Mouse (Mus musculus): ENCODE data around the gene Igdcc3. TPM values are rescaled to one million over a fixed set of nuclear protein-coding genes. Genes with fewer than 3 reads are reported as not detected.

The Igdcc3 gene
- polyA plus RNA-seq, 1 experiment from 2014 or later = 0.75 TPM

DNA sequence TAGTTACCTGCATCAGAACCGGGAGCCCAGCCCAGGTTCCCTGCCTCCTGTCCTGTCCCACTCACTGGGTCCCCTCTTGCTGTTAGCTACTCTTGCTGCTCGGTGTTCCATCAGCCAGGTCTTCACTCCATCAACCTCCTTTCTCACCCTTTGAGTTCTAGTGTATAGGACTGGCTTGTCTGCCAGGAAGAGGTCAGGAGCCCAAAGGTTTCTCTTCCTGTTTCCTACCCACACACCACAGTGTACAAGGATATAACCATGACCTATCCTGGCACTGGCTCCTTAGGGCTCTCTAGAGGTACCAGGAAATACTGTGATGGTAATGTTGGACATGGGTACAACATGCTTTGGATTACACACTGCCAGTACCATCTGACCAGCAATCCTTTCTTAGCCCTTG is 27.3 kb upstream of the Igdcc3 start:
- 57% methylated on average over 2 of the region's 2 CpGs for WGBS (ENCODE audit: insufficient replicate concordance)

DNA sequence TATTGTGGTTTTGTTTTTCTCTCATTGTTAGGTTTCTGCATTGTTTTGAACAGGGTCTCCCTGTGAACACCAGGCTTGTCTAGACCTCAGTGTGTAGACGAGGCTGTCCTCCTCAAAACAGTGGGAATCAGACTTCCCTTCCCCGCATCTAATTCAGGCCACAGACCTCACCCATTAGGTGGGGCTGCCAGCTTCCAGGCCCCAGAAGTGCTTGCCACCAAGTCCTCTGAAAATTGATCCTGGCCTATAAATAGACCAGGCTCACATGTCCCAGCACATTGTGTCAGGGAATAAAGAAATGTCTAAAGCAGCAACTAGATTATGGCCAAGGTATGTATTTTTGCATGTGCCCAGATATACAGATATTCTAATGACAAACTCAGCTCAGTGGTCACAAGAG is 25.1 kb upstream of the Igdcc3 start:
- Histone ChIP-seq H3K9me3 (replicated peaks) (no peaks in the 10 kb centered on the region), H3K4me3 (no peak overlapping the region), H3K9ac (no peak overlapping the region), H3K27me3 (replicated peaks) (peaks cover 48% of the 10 kb centered on the region), H3K4me2 (no peak overlapping the region), H3K4me1 (no peaks in the 10 kb centered on the region), H3K36me3 (peaks cover 11% of the 10 kb centered on the region), H3K27ac (no peak overlapping the region)
- no peak for ATAC-seq
- WGBS (ENCODE audit: insufficient replicate concordance) = 67% methylated on average over 2 of the region's 2 CpGs

More for the DNA sequence above, 27.3 kb upstream of the Igdcc3 start:
- ATAC-seq = no peak
- no peak overlapping the region for H3K27ac ChIP-seq
- H3K4me1 ChIP-seq = peaks cover 3% of the 10 kb centered on the region; the same call in 1 of the 2 replicates
- H3K9me3 ChIP-seq (replicated peaks) = no peaks in the 10 kb centered on the region
- no peak overlapping the region for H3K4me3 ChIP-seq
- H3K9ac ChIP-seq = no peak overlapping the region
- H3K36me3 ChIP-seq = peaks cover 10% of the 10 kb centered on the region
- no peak overlapping the region for H3K4me2 ChIP-seq
- H3K27me3 ChIP-seq (replicated peaks) = peaks cover 62% of the 10 kb centered on the region

DNA sequence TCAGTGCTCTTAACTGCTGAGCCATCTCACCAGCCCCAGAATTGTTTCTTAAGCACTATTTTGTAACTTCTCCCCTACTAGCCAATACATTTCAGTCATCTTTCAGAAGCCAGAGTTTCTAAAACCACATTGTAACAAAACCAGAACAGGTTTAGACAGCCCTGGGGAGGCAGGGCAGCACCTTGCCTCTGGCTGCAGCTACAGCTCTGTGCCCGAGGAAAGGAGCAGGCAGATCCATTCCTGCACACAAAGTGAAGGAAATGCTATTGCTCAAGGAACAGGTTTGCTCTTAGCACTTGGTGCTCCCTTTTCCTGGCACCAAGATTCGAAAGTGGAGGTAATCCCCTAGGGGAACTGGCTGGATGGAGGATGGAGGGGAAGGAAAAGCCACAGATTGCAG is 23.5 kb upstream of the Igdcc3 start:
- no peak for ATAC-seq
- no peaks in the 10 kb centered on the region for H3K4me1 ChIP-seq
- WGBS (ENCODE audit: insufficient replicate concordance) = 57% methylated on average over 2 of the region's 2 CpGs
- no peak overlapping the region for H3K4me2 ChIP-seq
- no peaks in the 10 kb centered on the region for H3K9me3 ChIP-seq (replicated peaks)
- no peak overlapping the region for H3K27ac ChIP-seq
- no peak overlapping the region for H3K9ac ChIP-seq
- no peak overlapping the region for H3K4me3 ChIP-seq
- peaks cover 56% of the 10 kb centered on the region for H3K27me3 ChIP-seq (replicated peaks)
- peaks cover 11% of the 10 kb centered on the region for H3K36me3 ChIP-seq

DNA sequence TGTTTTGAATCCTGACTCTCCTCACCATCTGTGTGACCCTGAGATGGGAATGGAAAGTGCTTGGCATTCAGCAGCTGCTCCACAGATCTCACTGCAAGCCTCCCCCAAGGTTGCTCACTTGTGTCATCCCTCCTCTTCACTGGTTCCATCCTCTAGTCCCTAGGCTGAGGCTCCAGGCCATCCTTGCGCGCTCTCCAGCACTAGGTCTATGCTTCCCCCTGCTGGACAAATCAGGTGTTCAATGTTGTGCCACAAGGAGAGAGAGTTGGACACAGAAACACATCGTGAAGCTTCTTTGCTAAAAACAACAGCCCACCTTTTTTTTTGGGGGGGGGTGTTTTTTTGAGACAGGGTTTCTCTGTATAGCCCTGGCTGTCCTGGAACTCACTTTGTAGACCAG is 20.1 kb upstream of the Igdcc3 start:
- ATAC-seq = 0 out of 2 replicates have a peak, but pooled peaks have one; percentile 38
- no peak overlapping the region for H3K4me2 ChIP-seq
- 11% methylated on average over 3 of the region's 3 CpGs for WGBS (ENCODE audit: insufficient replicate concordance)
- no peak overlapping the region for H3K27ac ChIP-seq
- no peaks in the 10 kb centered on the region for H3K9me3 ChIP-seq (replicated peaks)
- H3K4me3 ChIP-seq = no peak overlapping the region
- H3K9ac ChIP-seq = no peak overlapping the region
- H3K27me3 ChIP-seq (replicated peaks) = peaks cover 64% of the 10 kb centered on the region
- peaks cover 7% of the 10 kb centered on the region; the same call in 1 of the 2 replicates for H3K4me1 ChIP-seq
- H3K36me3 ChIP-seq = peaks cover 11% of the 10 kb centered on the region

DNA sequence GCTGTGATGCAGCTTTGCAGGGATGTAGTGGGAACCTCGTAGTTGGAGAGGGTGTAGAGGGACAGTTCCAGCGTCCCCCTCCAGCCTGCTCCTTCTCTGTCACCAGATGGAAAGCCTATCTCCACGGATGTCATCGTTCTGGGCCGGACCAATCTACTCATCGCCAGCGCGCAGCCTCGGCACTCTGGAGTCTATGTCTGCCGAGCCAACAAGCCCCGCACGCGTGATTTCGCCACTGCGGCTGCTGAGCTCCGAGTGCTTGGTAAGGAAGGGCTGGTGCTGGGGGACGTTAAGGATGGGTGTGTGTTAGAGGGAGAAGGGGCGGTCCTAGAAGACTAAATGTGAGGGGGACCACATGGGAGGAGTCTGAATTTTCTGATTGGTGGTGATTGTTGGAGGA is 18.4 kb upstream of the Igdcc3 start:
- H3K4me3 ChIP-seq = no peak overlapping the region
- 13% methylated on average over 18 of the region's 18 CpGs for WGBS (ENCODE audit: insufficient replicate concordance)
- H3K27ac ChIP-seq = no peak overlapping the region
- peaks cover 78% of the 10 kb centered on the region for H3K27me3 ChIP-seq (replicated peaks)
- H3K4me2 ChIP-seq = no peak overlapping the region
- no peak overlapping the region for H3K9ac ChIP-seq
- ATAC-seq = no peak
- H3K9me3 ChIP-seq (replicated peaks) = no peaks in the 10 kb centered on the region
- H3K36me3 ChIP-seq = peaks cover 8% of the 10 kb centered on the region; the same call in 1 of the 2 replicates
- peaks cover 7% of the 10 kb centered on the region; the same call in 1 of the 2 replicates for H3K4me1 ChIP-seq

DNA sequence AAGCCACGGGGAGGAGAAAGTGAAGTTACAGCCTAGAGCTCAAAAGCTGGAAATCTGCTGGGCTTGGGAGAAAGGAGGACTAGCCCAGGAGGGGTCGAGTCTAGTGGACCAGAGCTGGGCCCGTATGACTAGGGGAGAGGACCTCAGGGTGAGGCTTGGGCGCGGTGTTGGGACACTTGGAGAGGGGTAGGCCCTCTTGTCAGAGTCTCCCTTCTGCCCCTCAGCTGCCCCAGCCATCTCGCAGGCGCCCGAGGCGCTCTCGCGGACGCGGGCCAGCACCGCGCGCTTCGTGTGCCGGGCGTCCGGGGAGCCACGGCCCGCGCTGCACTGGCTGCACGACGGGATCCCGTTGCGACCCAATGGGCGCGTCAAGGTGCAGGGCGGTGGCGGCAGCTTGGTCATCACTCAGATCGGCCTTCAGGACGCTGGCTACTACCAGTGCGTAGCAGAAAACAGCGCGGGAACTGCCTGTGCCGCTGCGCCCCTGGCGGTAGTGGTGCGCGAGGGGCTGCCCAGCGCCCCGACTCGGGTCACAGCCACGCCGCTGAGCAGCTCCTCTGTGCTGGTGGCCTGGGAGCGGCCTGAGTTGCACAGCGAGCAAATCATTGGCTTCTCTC is 17.3 kb upstream of the Igdcc3 start:
- no peak overlapping the region for H3K9ac ChIP-seq
- peaks cover 1% of the 10 kb centered on the region; the same call in 1 of the 2 replicates for H3K36me3 ChIP-seq
- no peak overlapping the region for H3K27ac ChIP-seq
- peaks cover 79% of the 10 kb centered on the region for H3K27me3 ChIP-seq (replicated peaks)
- ATAC-seq = no peak
- peak overlapping the region; percentile 69 for H3K4me2 ChIP-seq
- H3K9me3 ChIP-seq (replicated peaks) = no peaks in the 10 kb centered on the region
- WGBS (ENCODE audit: insufficient replicate concordance) = 4% methylated on average over 46 of the region's 48 CpGs
- peaks cover 15% of the 10 kb centered on the region; the same call in 1 of the 2 replicates for H3K4me1 ChIP-seq
- peak overlapping the region; percentile 42 for H3K4me3 ChIP-seq

DNA sequence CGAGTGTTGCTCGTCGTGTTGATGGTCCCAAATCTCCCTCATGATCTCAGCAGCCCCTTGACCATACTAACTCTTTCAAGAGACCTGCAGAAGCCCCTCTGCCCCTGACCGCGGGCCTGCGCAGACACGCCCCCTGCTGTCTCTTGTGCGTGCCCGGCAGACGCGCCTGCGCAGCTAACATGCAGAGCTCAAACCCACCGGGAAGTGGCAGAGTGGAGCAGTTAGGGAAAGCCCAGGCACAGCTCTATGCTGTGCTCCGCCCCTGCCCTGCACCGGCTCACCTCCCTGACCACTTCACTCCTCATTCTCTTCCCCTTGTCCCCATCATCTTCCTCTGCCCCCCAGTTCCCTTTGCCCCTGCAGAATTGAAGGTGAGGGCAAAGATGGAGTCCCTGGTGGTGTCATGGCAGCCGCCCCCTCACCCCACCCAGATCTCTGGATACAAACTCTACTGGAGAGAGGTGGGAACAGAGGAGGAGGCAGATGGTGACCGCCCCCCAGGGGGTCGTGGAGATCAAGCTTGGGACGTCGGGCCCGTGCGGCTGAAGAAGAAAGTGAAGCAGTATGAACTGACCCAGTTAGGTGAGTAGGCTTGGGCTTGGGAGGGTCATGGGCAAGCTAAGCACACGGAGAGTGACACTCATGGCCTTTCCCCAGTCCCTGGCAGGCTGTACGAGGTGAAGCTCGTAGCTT is 12.7 kb upstream of the Igdcc3 start:
- WGBS (ENCODE audit: insufficient replicate concordance) = 7% methylated on average over 25 of the region's 25 CpGs

DNA sequence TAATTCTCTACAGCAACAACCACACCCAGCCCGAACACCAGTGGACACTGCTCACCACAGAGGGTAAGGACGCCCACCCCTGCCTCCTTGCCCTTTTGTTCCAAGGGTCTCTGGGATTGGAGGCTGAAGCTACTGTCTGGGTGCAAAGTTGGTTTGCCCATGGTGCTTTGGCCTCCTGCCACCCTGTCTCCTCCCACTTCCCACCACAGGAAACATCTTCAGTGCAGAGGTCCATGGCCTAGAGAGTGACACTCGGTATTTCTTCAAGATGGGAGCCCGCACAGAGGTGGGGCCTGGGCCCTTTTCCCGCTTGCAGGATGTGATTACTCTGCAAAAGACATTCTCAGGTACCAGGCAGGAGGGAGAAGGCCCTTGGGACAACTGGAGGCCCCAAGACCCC is 9.3 kb upstream of the Igdcc3 start:
- Histone ChIP-seq H3K4me3 (no peak overlapping the region), H3K36me3 (peaks cover 6% of the 10 kb centered on the region; the same call in 1 of the 2 replicates), H3K9me3 (replicated peaks) (no peaks in the 10 kb centered on the region), H3K4me2 (no peak overlapping the region), H3K9ac (no peak overlapping the region), H3K27me3 (replicated peaks) (peaks cover 49% of the 10 kb centered on the region), H3K27ac (no peak overlapping the region), H3K4me1 (peaks cover 11% of the 10 kb centered on the region; the same call in 1 of the 2 replicates)
- ATAC-seq = no peak
- WGBS (ENCODE audit: insufficient replicate concordance) = 36% methylated on average over 5 of the region's 5 CpGs

More for the DNA sequence above, 12.7 kb upstream of the Igdcc3 start:
- Histone ChIP-seq H3K9ac (peak overlapping the region; percentile 30; the same call in 1 of the 2 replicates), H3K27me3 (replicated peaks) (peaks cover 58% of the 10 kb centered on the region), H3K4me1 (peaks cover 17% of the 10 kb centered on the region; the same call in 1 of the 2 replicates), H3K4me3 (peak overlapping the region; percentile 39), H3K36me3 (no peaks in the 10 kb centered on the region), H3K9me3 (replicated peaks) (no peaks in the 10 kb centered on the region), H3K27ac (no peak overlapping the region), H3K4me2 (peak overlapping the region; percentile 66)
- ATAC-seq = peak; percentile 54

DNA sequence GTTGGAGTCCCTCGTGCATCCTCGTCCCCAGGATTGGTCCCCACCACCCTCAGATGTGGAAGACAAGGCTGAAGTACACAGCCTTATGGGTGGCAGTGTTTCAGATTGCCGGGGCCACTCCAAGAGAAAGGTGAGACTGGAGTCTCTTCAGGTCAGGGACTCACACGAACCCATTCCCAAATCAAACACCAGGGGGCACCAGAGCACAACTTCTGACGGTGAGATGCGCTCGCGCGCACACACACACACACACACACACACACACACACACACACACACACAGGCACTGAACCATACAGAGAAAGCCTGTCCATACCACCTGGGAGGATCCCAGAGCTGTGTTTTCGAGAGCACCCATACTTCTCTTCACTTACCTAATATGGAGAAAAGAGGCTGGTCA is 7.2 kb upstream of the Igdcc3 start:
- no peak overlapping the region for H3K4me3 ChIP-seq

DNA sequence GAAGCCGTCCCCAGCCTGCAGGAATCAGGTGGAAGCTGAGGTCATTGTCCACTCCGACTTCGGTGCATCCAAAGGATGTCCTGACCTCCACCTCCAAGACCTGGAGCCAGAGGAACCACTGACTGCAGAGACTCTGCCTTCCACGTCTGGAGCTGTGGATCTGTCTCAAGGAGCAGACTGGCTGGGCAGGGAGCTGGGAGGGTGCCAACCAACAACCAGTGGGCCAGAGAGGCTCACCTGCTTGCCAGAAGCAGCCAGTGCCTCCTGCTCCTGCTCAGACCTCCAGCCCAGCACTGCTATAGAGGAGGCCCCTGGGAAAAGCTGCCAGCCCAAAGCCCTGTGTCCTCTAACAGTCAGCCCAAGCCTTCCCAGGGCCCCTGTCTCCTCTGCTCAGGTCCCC is 5.9 kb upstream of the Igdcc3 start:
- Histone ChIP-seq H3K4me1 (no peaks in the 10 kb centered on the region), H3K36me3 (peaks cover 6% of the 10 kb centered on the region; the same call in 1 of the 2 replicates), H3K9me3 (replicated peaks) (no peaks in the 10 kb centered on the region), H3K4me3 (no peak overlapping the region), H3K27ac (no peak overlapping the region), H3K4me2 (no peak overlapping the region), H3K27me3 (replicated peaks) (peaks cover 52% of the 10 kb centered on the region), H3K9ac (no peak overlapping the region)
- no peak for ATAC-seq
- WGBS (ENCODE audit: insufficient replicate concordance) = 68% methylated on average over 4 of the region's 4 CpGs

More for the DNA sequence above, 7.2 kb upstream of the Igdcc3 start:
- Histone ChIP-seq H3K9ac (no peak overlapping the region), H3K36me3 (peaks cover 6% of the 10 kb centered on the region; the same call in 1 of the 2 replicates), H3K27me3 (replicated peaks) (peaks cover 43% of the 10 kb centered on the region), H3K9me3 (replicated peaks) (no peaks in the 10 kb centered on the region), H3K4me2 (no peak overlapping the region), H3K27ac (no peak overlapping the region), H3K4me1 (0 out of 2 replicates have a peak, but pooled peaks cover 1% of the 10 kb centered on the region)
- 0 out of 2 replicates have a peak, but pooled peaks have one; percentile 20 for ATAC-seq
- 4% methylated on average over 10 of the region's 10 CpGs for WGBS (ENCODE audit: insufficient replicate concordance)

DNA sequence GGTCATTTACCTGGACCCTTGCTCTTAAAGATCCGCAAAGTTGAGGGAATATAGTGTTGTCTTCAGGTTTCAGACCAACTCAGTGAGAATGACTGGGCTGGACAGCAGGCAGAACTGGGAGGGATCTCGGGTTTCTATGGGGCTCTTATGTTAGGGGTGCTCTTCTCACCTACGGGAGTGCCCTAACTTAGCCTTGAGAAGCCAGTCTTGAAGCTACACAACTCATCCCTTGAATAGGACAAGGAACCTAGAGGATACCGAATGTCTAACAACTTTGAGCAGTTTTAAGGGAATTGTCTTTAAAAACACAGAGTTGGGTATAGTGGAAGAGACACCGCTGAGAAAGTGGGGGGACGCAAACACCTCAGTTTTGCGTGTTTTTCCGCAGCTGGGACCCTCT is 498 bp upstream of the Igdcc3 start:
- WGBS (ENCODE audit: insufficient replicate concordance) = 6% methylated on average over 8 of the region's 8 CpGs
- 0 out of 2 replicates have a peak overlapping the region, but pooled peaks have one; percentile 44 for H3K9ac ChIP-seq
- H3K36me3 ChIP-seq = 0 out of 2 replicates have a peak, but pooled peaks cover 1% of the 10 kb centered on the region
- peaks cover 13% of the 10 kb centered on the region; the same call in 1 of the 2 replicates for H3K4me1 ChIP-seq
- H3K27ac ChIP-seq = no peak overlapping the region
- ATAC-seq = no peak
- no peaks in the 10 kb centered on the region for H3K9me3 ChIP-seq (replicated peaks)
- peak overlapping the region; percentile 55 for H3K4me3 ChIP-seq
- peaks cover 87% of the 10 kb centered on the region for H3K27me3 ChIP-seq (replicated peaks)
- H3K4me2 ChIP-seq = peak overlapping the region; percentile 69
